Comparison of ENCODE assay signal across 11 mouse cellular contexts in genomic region chr15:28189668-28190067, GRCm38 (mm10). TPM values are rescaled to one million over a fixed set of nuclear protein-coding genes. Genes with fewer than 3 reads are reported as not detected.
A peak's percentile ranks its signal among the peaks of the same experiment; 100 is the strongest.
DNase-seq lines count a peak whose midpoint lies in the region.
"Had no signal": no experiment of that assay in that cellular context is flagged by ENCODE, and none has a peak within 500 bp of the region (broad histone marks: within the 10 kb centered on the region; RNA-seq: fewer than 3 reads in every experiment).

No protein-coding gene starts in this region.

- DNase-seq in heart, embryonic 10.5 days (ENCODE audit: low spot score): no peak
- DNase-seq in heart, postnatal 36 days: no peak
- peak; percentile 9 to 14 for DNase-seq in spleen, postnatal 36 days (ENCODE audit: low spot score in 2 of 2)
- no peak for DNase-seq in spleen, adult 12 weeks (ENCODE audit: low spot score)
- DNase-seq in right cerebral cortex, postnatal 25 days: no peak
- no peak for DNase-seq in adrenal gland, adult 2 months
- DNase-seq in c-Kit-positive CD71-positive TER-119-positive erythroid progenitor cells, embryonic 14.5 days (ENCODE audit: low spot score): no peak
- DNase-seq: kidney, postnatal 10 days had no signal

- 34% methylated on average over 12 of the region's 12 CpGs for WGBS in heart, embryonic 10.5 days

- no peak overlapping the region for H3K27ac ChIP-seq in heart, embryonic 10.5 days
- H3K27ac ChIP-seq: liver, embryonic 15.5 days; neural tube, embryonic 13.5 days had no signal

- no peaks in the 10 kb centered on the region for H3K9me3 ChIP-seq in heart, embryonic 10.5 days
- H3K9me3 ChIP-seq in megakaryocyte, embryonic 14.5 days: no peaks in the 10 kb centered on the region
- H3K9me3 ChIP-seq: liver, embryonic 15.5 days; neural tube, embryonic 13.5 days had no signal

- 0 out of 2 replicates have a peak overlapping the region, but pooled peaks have one; percentile 24 for H3K4me3 ChIP-seq in heart, embryonic 10.5 days
- peak overlapping the region; percentile 78 for H3K4me3 ChIP-seq in megakaryocyte, embryonic 14.5 days (replicated peaks)
- H3K4me3 ChIP-seq: liver, embryonic 15.5 days; neural tube, embryonic 13.5 days had no signal

- H3K27me3 ChIP-seq in heart, embryonic 10.5 days (ENCODE audit: insufficient read depth, poor library complexity, severe bottlenecking): no peaks in the 10 kb centered on the region
- peaks cover 6% of the 10 kb centered on the region for H3K27me3 ChIP-seq in megakaryocyte, embryonic 14.5 days (replicated peaks)
- H3K27me3 ChIP-seq: liver, embryonic 15.5 days had no signal

- intact Hi-C loops in heart, postnatal 36 days (cut with DNase I): no loop called here

- H3K36me3 ChIP-seq in heart, embryonic 10.5 days: no peaks in the 10 kb centered on the region
- H3K36me3 ChIP-seq in megakaryocyte, embryonic 14.5 days (replicated peaks; ENCODE audit: low read length): no peaks in the 10 kb centered on the region
- H3K36me3 ChIP-seq: liver, embryonic 15.5 days; neural tube, embryonic 13.5 days had no signal

- no peaks in the 10 kb centered on the region for H3K4me1 ChIP-seq in heart, embryonic 10.5 days
- H3K4me1 ChIP-seq in megakaryocyte, embryonic 14.5 days: peaks cover 4% of the 10 kb centered on the region
- H3K4me1 ChIP-seq: liver, embryonic 15.5 days; neural tube, embryonic 13.5 days had no signal

RNA-seq across cellular contexts. Expression of gene Dnah5, which starts 13.9 kb away (rescaled TPM):
- polyA plus RNA-seq in heart, embryonic 10.5 days (2016; fragmentation: Nextera tagmentation; extraction: Ambion mirVana): 0.01 and 0.04 TPM in 2 replicates
- total RNA-seq in heart, postnatal 36 days (2021): under 1 TPM in 1 of 2 experiments, not detected in 1; 0.03 TPM
- polyA plus RNA-seq in megakaryocyte, embryonic 14.5 days (2012; ENCODE audit: insufficient read depth, low replicate concordance): 0.01 TPM in 1 of 2 replicates, not detected in the other
- total RNA-seq in adrenal gland, adult 2 months (2021): under 1 TPM; 0.03 to 0.12 TPM
- 0.01 TPM in 1 of 2 replicates, not detected in the other for polyA plus RNA-seq in adrenal gland, adult 2 months (2012; rRNA removed)
- polyA plus RNA-seq: liver, embryonic 15.5 days had no signal

Comparison
In these comparisons a context has a peak if more than half of its experiments do, and no peak if none do; other contexts are left out.
1. DNase-seq: peak in spleen, postnatal 36 days (2 of 2); none in heart, embryonic 10.5 days (single experiment), heart, postnatal 36 days (0 of 2), spleen, adult 12 weeks (single experiment), right cerebral cortex, postnatal 25 days (single experiment), adrenal gland, adult 2 months (single experiment) and c-Kit-positive CD71-positive TER-119-positive erythroid progenitor cells, embryonic 14.5 days (single experiment).